Mouse (Mus musculus) cerebellum, adult 2 months (tissue): ENCODE data around the gene Cfap46.

Experiments used
- CTCF ChIP-seq: fragments of 200-500 bp; IDR thresholded peaks from 2 replicates; pipeline ENCODE4 v1.5.1; 2011; ENCODE audit warnings: low read depth, mild to moderate bottlenecking, control low read depth, low read length, moderate library complexity, borderline replicate concordance; ENCODE audit not compliant: insufficient read depth
- POLR2A ChIP-seq: fragments of 200-500 bp; IDR thresholded peaks from 2 replicates; pipeline ENCODE4 v1.6.1; 2011; ENCODE audit warnings: low read length, control low read depth, borderline replicate concordance; ENCODE audit not compliant: insufficient read depth

GRCm38 (mm10) chr7:139590302-139590701, 93.3 kb downstream of the Cfap46 start:
- TF ChIP-seq POLR2A (no peak), CTCF (peak; percentile 85)
